Mouse (Mus musculus) brown adipose tissue, adult 24 weeks (tissue): ENCODE measurements around the gene Acot13. TPM values are rescaled to one million over a fixed set of nuclear protein-coding genes. Genes with fewer than 3 reads are reported as not detected.
"Not testable (repeated sequence)": the region's sequence is repeated elsewhere in the genome, so short reads cannot be mapped to it uniquely, and the experiment has no call there.

Experiments
- H3K27ac ChIP-seq: fragments of 200-500 bp; replicated peaks from 2 replicates; pipeline ENCODE4 v1.5.1; 2012; ENCODE audit warnings: low read depth, mild to moderate bottlenecking, low read length
- H3K4me1 ChIP-seq: fragments of 200-500 bp; 2 replicates; pipeline ENCODE4 v1.6.1; 2012; ENCODE audit warnings: low read length, mixed read lengths; ENCODE audit not compliant: control insufficient read depth, insufficient read depth, insufficient read length
- H3K4me3 ChIP-seq: fragments of 200-500 bp; 2 replicates; pipeline ENCODE4 v1.5.1; 2012; ENCODE audit warnings: low read depth, mild to moderate bottlenecking, low read length, moderate library complexity; ENCODE audit not compliant: insufficient read depth
- polyA plus RNA-seq: library from polyadenylated mRNA; stranded (reverse); fragments of >200 nt; gene quantifications from 2 replicates; pipeline ENCODE4 v1.2.4, GENCODE M21; 2012; ENCODE audit not compliant: missing spikeins, insufficient read depth, insufficient read length

Gene Acot13
- polyA plus RNA-seq, 1 experiment: 487 TPM

GRCm38 (mm10) chr13:24781916-24782315 is 49.4 kb downstream of the Acot13 start:
- Histone ChIP-seq H3K4me1 (no peaks in the 10 kb centered on the region), H3K27ac (no peak overlapping the region), H3K4me3 (no peak overlapping the region)

- Histone ChIP-seq H3K4me1 (no peaks in the 10 kb centered on the region), H3K27ac (no peak overlapping the region), H3K4me3 (no peak overlapping the region)
These were observed 52.5 kb downstream of the Acot13 start for GRCm38 (mm10) chr13:24778706-24779380.

- no peaks in the 10 kb centered on the region for H3K4me1 ChIP-seq
- no peak overlapping the region for H3K4me3 ChIP-seq
- no peak overlapping the region for H3K27ac ChIP-seq
These were observed 53.3 kb downstream of the Acot13 start for GRCm38 (mm10) chr13:24778026-24778425.

GRCm38 (mm10) chr13:24776146-24776844 is 55.0 kb downstream of the Acot13 start:
- Histone ChIP-seq H3K4me1 (no peaks in the 10 kb centered on the region), H3K27ac (no peak overlapping the region), H3K4me3 (no peak overlapping the region)

- H3K4me1 ChIP-seq, H3K4me3 ChIP-seq, H3K27ac ChIP-seq: not testable (repeated sequence)
These were observed 59.9 kb downstream of the Acot13 start for GRCm38 (mm10) chr13:24771482-24771881.

Other genes with a start within 250 kb of the Acot13 start
- gene Ripor2, start 249.4 kb downstream of the Acot13 start, polyA plus RNA-seq: 3.8 and 7.8 TPM in 2 replicates
- not detected in 2 replicates for gene Armh2, start 90.3 kb downstream of the Acot13 start, polyA plus RNA-seq
- 52.2 and 53.3 TPM in 2 replicates for gene Gmnn, start 69.6 kb downstream of the Acot13 start, polyA plus RNA-seq
- 60.6 and 80.2 TPM in 2 replicates for gene BC005537, start 29.9 kb downstream of the Acot13 start, polyA plus RNA-seq
- gene Tdp2, start 139 bp upstream of the Acot13 start, polyA plus RNA-seq: 16.2 and 19.9 TPM in 2 replicates
- gene D130043K22Rik, start 13.6 kb upstream of the Acot13 start, polyA plus RNA-seq: not detected in 2 replicates
- gene Aldh5a1, start 106.1 kb upstream of the Acot13 start, polyA plus RNA-seq: 16.3 and 18.4 TPM in 2 replicates
- gene Gpld1, start 111.6 kb upstream of the Acot13 start, polyA plus RNA-seq: 2.2 and 6.7 TPM in 2 replicates
- gene Mrs2, start 188.8 kb upstream of the Acot13 start, polyA plus RNA-seq: 35.9 and 46.7 TPM in 2 replicates
- not detected in 2 replicates for gene Dcdc2a, start 224.5 kb upstream of the Acot13 start, polyA plus RNA-seq